Mouse (Mus musculus) midbrain, postnatal 0 days (tissue): ENCODE results near the gene Reep1. TPM values are rescaled to one million over a fixed set of nuclear protein-coding genes. Genes with fewer than 3 reads are reported as not detected.

Source experiments
- ATAC-seq: fragments of 200-750 bp; cut with Nextera tagmentation; 2 replicates; pipeline ENCODE4 v1.8.0; 2017; ENCODE audit warnings: moderate number of reproducible peaks, mild to moderate bottlenecking, moderate TSS enrichment, moderate library complexity; ENCODE audit not compliant: low FRiP score
- DNase-seq: peaks from one replicate; pipeline ENCODE4 v3.0.0-alpha.2; 2015; ENCODE audit warnings: low spot score
- H3K27ac ChIP-seq: fragments of 300-500 bp; sonication (generic); 2 replicates; pipeline ENCODE4 v1.5.1; 2014; ENCODE audit warnings: low read depth, mild to moderate bottlenecking, low read length, mixed read lengths
- H3K27me3 ChIP-seq: fragments of 300-500 bp; sonication (generic); 2 replicates; pipeline ENCODE4 v1.6.1; 2014; ENCODE audit warnings: low read length, control low read depth, mixed read lengths; ENCODE audit not compliant: insufficient read depth
- H3K36me3 ChIP-seq: fragments of 300-500 bp; sonication (generic); 2 replicates; pipeline ENCODE4 v1.6.1; 2014; ENCODE audit warnings: low read length, control low read depth, mixed read lengths; ENCODE audit not compliant: insufficient read depth
- H3K4me1 ChIP-seq: fragments of 300-500 bp; sonication (generic); 2 replicates; pipeline ENCODE4 v1.6.1; 2014; ENCODE audit warnings: mild to moderate bottlenecking, control low read depth, antibody characterized with exemption, low read length, mixed read lengths; ENCODE audit not compliant: insufficient read depth
- H3K4me2 ChIP-seq: fragments of 300-500 bp; sonication (generic); 2 replicates; pipeline ENCODE4 v1.6.1; 2014; ENCODE audit warnings: low read depth, mild to moderate bottlenecking, low read length, mixed read lengths; ENCODE audit not compliant: poor library complexity, severe bottlenecking
- H3K4me3 ChIP-seq: fragments of 300-500 bp; sonication (generic); 2 replicates; pipeline ENCODE4 v1.5.1; 2014; ENCODE audit warnings: low read depth, mild to moderate bottlenecking, low read length, moderate library complexity
- H3K9ac ChIP-seq: fragments of 300-500 bp; sonication (generic); replicated peaks from 2 replicates; pipeline ENCODE4 v1.6.1; 2014; ENCODE audit warnings: mild to moderate bottlenecking, low read length, moderate library complexity, mixed read lengths; ENCODE audit not compliant: poor library complexity, severe bottlenecking
- H3K9me3 ChIP-seq: fragments of 300-500 bp; sonication (generic); 2 replicates; pipeline ENCODE4 v1.6.1; 2016; ENCODE audit warnings: low read length, control low read depth
- CTCF ChIP-seq: IDR thresholded peaks from 2 replicates; pipeline ENCODE4 v1.5.1; 2016; ENCODE audit warnings: antibody characterized with exemption, mild to moderate bottlenecking
- WGBS: fragments of 180-500 bp; shearing (Covaris S2); extraction: QIAGEN DNeasy Blood & Tissue Kit; methylation state at CpG from one replicate; pipeline ENCODE4 v1.1.7; 2014; 5-methylcytosine and 5-hydroxymethylcytosine counted together
- polyA plus RNA-seq: library from polyadenylated mRNA; unstranded; fragments of >200 nt; fragmentation: Nextera tagmentation; extraction: Ambion mirVana; gene quantifications from 2 replicates; pipeline ENCODE4 v1.2.1, GENCODE M21; 2015
- total RNA-seq: library from RNA; depleted of rRNA; stranded (reverse); fragments of >200 nt; gene quantifications from 2 replicates; pipeline ENCODE4 v1.2.3, GENCODE M21; 2014

Reep1 gene
- total and polyA plus RNA-seq, 2 experiments from 2014 or later = 274 to 404 TPM

GRCm38 (mm10) chr6:71726710-71727109 is 19.3 kb downstream of the Reep1 start:
- Histone ChIP-seq H3K27ac (no peak overlapping the region), H3K36me3 (peaks cover 3% of the 10 kb centered on the region; the same call in 1 of the 2 replicates), H3K27me3 (no peaks in the 10 kb centered on the region), H3K4me2 (no peak overlapping the region), H3K4me1 (0 out of 2 replicates have a peak, but pooled peaks cover 5% of the 10 kb centered on the region), H3K9me3 (no peaks in the 10 kb centered on the region), H3K9ac (no peak overlapping the region), H3K4me3 (no peak overlapping the region)
- DNase-seq = no peak
- WGBS = 94% methylated on average over 7 of the region's 7 CpGs
- no peak for ATAC-seq
- no peak for TF ChIP-seq CTCF

- Histone ChIP-seq H3K27me3 (no peaks in the 10 kb centered on the region), H3K9ac (no peak overlapping the region), H3K9me3 (no peaks in the 10 kb centered on the region), H3K4me2 (no peak overlapping the region), H3K4me3 (no peak overlapping the region), H3K4me1 (0 out of 2 replicates have a peak, but pooled peaks cover 5% of the 10 kb centered on the region), H3K36me3 (peaks cover 3% of the 10 kb centered on the region; the same call in 1 of the 2 replicates), H3K27ac (no peak overlapping the region)
- TF ChIP-seq CTCF = no peak
- 84% methylated on average over 3 of the region's 3 CpGs for WGBS
- ATAC-seq (no peak), DNase-seq (no peak)
Measured at GRCm38 (mm10) chr6:71728306-71728705, 20.9 kb downstream of the Reep1 start.

- Histone ChIP-seq H3K4me2 (no peak overlapping the region), H3K9ac (no peak overlapping the region), H3K9me3 (no peaks in the 10 kb centered on the region), H3K4me1 (peaks cover 4% of the 10 kb centered on the region), H3K27me3 (no peaks in the 10 kb centered on the region), H3K36me3 (0 out of 2 replicates have a peak, but pooled peaks cover 3% of the 10 kb centered on the region), H3K27ac (no peak overlapping the region), H3K4me3 (no peak overlapping the region)
- DNase-seq = no peak
- ATAC-seq = no peak
- TF ChIP-seq CTCF = no peak
- 65% methylated on average over 4 of the region's 4 CpGs for WGBS
Measured at GRCm38 (mm10) chr6:71734910-71735599, 27.7 kb downstream of the Reep1 start.

- H3K9ac ChIP-seq = no peak overlapping the region
- H3K9me3 ChIP-seq = no peaks in the 10 kb centered on the region
- 0 out of 2 replicates have a peak, but pooled peaks cover 3% of the 10 kb centered on the region for H3K36me3 ChIP-seq
- WGBS = 26% methylated on average over 4 of the region's 4 CpGs
- TF ChIP-seq CTCF = no peak
- no peak overlapping the region for H3K4me2 ChIP-seq
- no peaks in the 10 kb centered on the region for H3K27me3 ChIP-seq
- H3K4me3 ChIP-seq = no peak overlapping the region
- H3K4me1 ChIP-seq = peaks cover 9% of the 10 kb centered on the region
- no peak overlapping the region for H3K27ac ChIP-seq
- DNase-seq (no peak), ATAC-seq (no peak)
Measured at GRCm38 (mm10) chr6:71735600-71736010, 28.2 kb downstream of the Reep1 start.

- no peak overlapping the region for H3K9ac ChIP-seq
- no peak for TF ChIP-seq CTCF
- WGBS = 87% methylated on average over 5 of the region's 5 CpGs
- DNase-seq (no peak), ATAC-seq (no peak)
- no peak overlapping the region for H3K4me3 ChIP-seq
- peaks cover 12% of the 10 kb centered on the region for H3K4me1 ChIP-seq
- no peaks in the 10 kb centered on the region for H3K9me3 ChIP-seq
- H3K27ac ChIP-seq = no peak overlapping the region
- H3K27me3 ChIP-seq = no peaks in the 10 kb centered on the region
- no peak overlapping the region for H3K4me2 ChIP-seq
- H3K36me3 ChIP-seq = 0 out of 2 replicates have a peak, but pooled peaks cover 3% of the 10 kb centered on the region
Measured at GRCm38 (mm10) chr6:71736101-71736500, 28.7 kb downstream of the Reep1 start.

GRCm38 (mm10) chr6:71737202-71737601 is 29.8 kb downstream of the Reep1 start:
- TF ChIP-seq CTCF = no peak
- H3K4me2 ChIP-seq = no peak overlapping the region
- 67% methylated on average over 8 of the region's 8 CpGs for WGBS
- no peaks in the 10 kb centered on the region for H3K27me3 ChIP-seq
- H3K4me3 ChIP-seq = no peak overlapping the region
- DNase-seq (no peak), ATAC-seq (no peak)
- H3K9me3 ChIP-seq = no peaks in the 10 kb centered on the region
- peaks cover 12% of the 10 kb centered on the region for H3K4me1 ChIP-seq
- H3K9ac ChIP-seq = no peak overlapping the region
- H3K36me3 ChIP-seq = no peaks in the 10 kb centered on the region
- no peak overlapping the region for H3K27ac ChIP-seq
